Mouse (Mus musculus): ENCODE data around the gene Vac14. TPM values are rescaled to one million over a fixed set of nuclear protein-coding genes. Genes with fewer than 3 reads are reported as not detected.
A peak's percentile ranks its signal among the peaks of the same experiment; 100 is the strongest.

Vac14 gene
- polyA plus RNA-seq, 1 experiment from 2014 or later: 16.1 TPM

DNA sequence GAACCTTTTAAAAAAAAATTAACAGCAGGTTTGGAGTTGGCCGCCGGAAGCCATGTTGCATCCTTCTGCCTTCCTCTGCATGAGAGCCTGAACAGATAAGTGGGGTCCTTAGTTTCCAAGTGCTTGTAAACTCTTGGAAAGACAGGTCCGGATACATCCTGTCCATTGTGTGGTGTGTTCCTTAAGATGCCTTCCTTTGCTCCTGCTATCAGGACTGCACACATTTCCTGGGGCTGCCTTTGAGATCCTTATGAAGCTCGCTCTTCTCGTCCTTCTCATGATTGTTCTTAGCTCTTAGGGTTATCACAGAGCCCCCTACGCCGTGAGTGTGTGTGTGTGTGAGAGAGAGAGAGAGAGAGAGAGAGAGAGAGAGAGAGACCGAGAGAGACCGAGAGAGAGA lies 71.6 kb downstream of the Vac14 start:
- Histone ChIP-seq H3K27me3 (ENCODE audit: insufficient read depth, low read length) (no peaks in the 10 kb centered on the region), H3K9ac (ENCODE audit: low read depth, low read length) (no peak overlapping the region), H3K9me3 (replicated peaks; ENCODE audit: low read length) (no peaks in the 10 kb centered on the region), H3K4me2 (ENCODE audit: low read length) (no peak overlapping the region), H3K4me3 (replicated peaks; ENCODE audit: low read depth, low read length) (no peak overlapping the region), H3K4me1 (replicated peaks; ENCODE audit: insufficient read depth, low read length) (0 out of 2 replicates have a peak, but pooled peaks cover 3% of the 10 kb centered on the region), H3K27ac (peak overlapping the region; percentile 36; the same call in 1 of the 2 replicates), H3K36me3 (ENCODE audit: insufficient read depth, low read length) (no peaks in the 10 kb centered on the region; the same call in 1 of the 2 replicates)
- WGBS: 82% methylated on average over 9 of the region's 9 CpGs
- no peak for ATAC-seq (replicated peaks; ENCODE audit: low FRiP score, low read depth)
- peak; percentile 23 for DNase-seq (ENCODE audit: low spot score)
- TF ChIP-seq CTCF (IDR thresholded peaks at IDR 0.05; ENCODE audit: low read depth): no peak

DNA sequence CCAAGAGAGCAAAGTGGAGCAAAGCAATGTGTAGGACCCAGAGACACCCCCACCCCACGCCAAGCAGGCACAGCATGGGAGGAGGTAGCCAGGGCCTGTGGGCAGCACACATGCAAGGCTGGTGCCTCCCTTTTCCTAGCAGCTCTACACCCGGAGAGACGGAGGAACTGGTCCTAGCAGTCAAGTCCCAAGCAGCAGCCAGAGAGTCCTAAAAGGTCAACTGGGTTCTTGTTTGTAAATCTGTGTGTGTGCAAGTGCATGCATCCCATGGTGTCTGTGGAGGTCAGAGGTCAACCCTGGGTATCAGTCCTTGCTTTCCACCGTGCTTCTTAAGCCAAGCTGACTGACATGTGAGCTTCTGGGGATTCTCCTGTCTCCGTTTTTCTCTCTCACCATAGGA lies 75.8 kb downstream of the Vac14 start:
- no peak overlapping the region for H3K4me2 ChIP-seq (ENCODE audit: low read length)
- no peak overlapping the region for H3K9ac ChIP-seq (ENCODE audit: low read depth, low read length)
- H3K4me1 ChIP-seq (replicated peaks; ENCODE audit: insufficient read depth, low read length): 0 out of 2 replicates have a peak, but pooled peaks cover 3% of the 10 kb centered on the region
- no peaks in the 10 kb centered on the region for H3K27me3 ChIP-seq (ENCODE audit: insufficient read depth, low read length)
- H3K4me3 ChIP-seq (replicated peaks; ENCODE audit: low read depth, low read length): no peak overlapping the region
- ATAC-seq (replicated peaks; ENCODE audit: low FRiP score, low read depth) (no peak), DNase-seq (ENCODE audit: low spot score) (no peak)
- no peak for TF ChIP-seq CTCF (IDR thresholded peaks at IDR 0.05; ENCODE audit: low read depth)
- no peak overlapping the region for H3K27ac ChIP-seq
- no peaks in the 10 kb centered on the region for H3K9me3 ChIP-seq (replicated peaks; ENCODE audit: low read length)
- 72% methylated on average over 5 of the region's 5 CpGs for WGBS
- no peaks in the 10 kb centered on the region for H3K36me3 ChIP-seq (ENCODE audit: insufficient read depth, low read length)

DNA sequence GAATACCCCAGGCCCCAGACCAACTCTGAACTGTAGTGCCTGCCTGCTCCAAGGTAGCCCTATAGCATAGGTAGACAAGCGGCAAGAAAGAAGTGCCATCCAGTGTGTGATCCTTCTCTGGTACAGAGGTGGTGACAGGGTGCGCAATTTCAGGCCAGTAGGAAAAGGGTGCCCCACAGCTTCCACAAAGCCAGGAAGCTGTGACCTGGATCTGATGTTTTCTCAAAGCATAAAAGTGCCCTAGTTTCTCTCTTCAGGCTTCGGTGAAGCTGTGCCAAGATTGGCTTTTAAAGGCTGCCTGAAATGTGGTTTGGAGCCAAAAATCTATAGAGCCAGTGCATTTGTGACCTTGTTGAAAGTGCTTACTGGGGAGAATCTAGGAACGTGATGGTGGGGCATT lies 76.4 kb downstream of the Vac14 start:
- Histone ChIP-seq H3K27me3 (ENCODE audit: insufficient read depth, low read length) (no peaks in the 10 kb centered on the region), H3K27ac (no peak overlapping the region; the same call in 1 of the 2 replicates), H3K4me3 (replicated peaks; ENCODE audit: low read depth, low read length) (no peak overlapping the region), H3K9ac (ENCODE audit: low read depth, low read length) (no peak overlapping the region), H3K36me3 (ENCODE audit: insufficient read depth, low read length) (no peaks in the 10 kb centered on the region), H3K9me3 (replicated peaks; ENCODE audit: low read length) (no peaks in the 10 kb centered on the region), H3K4me2 (ENCODE audit: low read length) (no peak overlapping the region), H3K4me1 (replicated peaks; ENCODE audit: insufficient read depth, low read length) (0 out of 2 replicates have a peak, but pooled peaks cover 3% of the 10 kb centered on the region)
- WGBS: 75% methylated on average over 4 of the region's 4 CpGs
- ATAC-seq (replicated peaks; ENCODE audit: low FRiP score, low read depth) (no peak), DNase-seq (ENCODE audit: low spot score) (no peak)
- TF ChIP-seq CTCF (IDR thresholded peaks at IDR 0.05; ENCODE audit: low read depth): no peak

DNA sequence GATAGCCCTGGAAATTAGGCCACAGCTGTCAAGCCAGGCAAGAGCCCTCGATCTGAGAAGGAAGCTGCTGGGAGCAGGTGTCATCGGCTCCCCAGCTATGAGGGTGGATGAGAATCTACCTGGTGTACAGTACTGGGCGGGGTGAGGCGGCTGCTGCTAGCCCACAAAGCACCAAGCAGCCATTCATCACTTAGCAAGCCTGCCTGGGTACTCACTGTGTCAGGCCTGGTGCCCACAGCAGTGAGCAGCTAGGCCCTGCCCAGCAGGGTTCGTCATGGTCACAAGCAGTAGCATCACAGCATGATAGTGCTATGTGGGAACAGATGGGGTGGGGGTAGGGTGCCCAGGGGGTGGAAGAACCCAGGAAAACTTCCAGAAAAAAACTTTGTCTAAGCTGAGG lies 77.0 kb downstream of the Vac14 start:
- Histone ChIP-seq H3K27ac (0 out of 2 replicates have a peak overlapping the region, but pooled peaks have one; percentile 1), H3K9ac (ENCODE audit: low read depth, low read length) (no peak overlapping the region), H3K27me3 (ENCODE audit: insufficient read depth, low read length) (no peaks in the 10 kb centered on the region), H3K9me3 (replicated peaks; ENCODE audit: low read length) (no peaks in the 10 kb centered on the region), H3K4me3 (replicated peaks; ENCODE audit: low read depth, low read length) (no peak overlapping the region), H3K4me1 (replicated peaks; ENCODE audit: insufficient read depth, low read length) (0 out of 2 replicates have a peak, but pooled peaks cover 3% of the 10 kb centered on the region), H3K4me2 (ENCODE audit: low read length) (no peak overlapping the region), H3K36me3 (ENCODE audit: insufficient read depth, low read length) (no peaks in the 10 kb centered on the region)
- 86% methylated on average over 5 of the region's 5 CpGs for WGBS
- TF ChIP-seq CTCF (IDR thresholded peaks at IDR 0.05; ENCODE audit: low read depth): no peak
- no peak; the same call in 1 of the 2 replicates for ATAC-seq (replicated peaks; ENCODE audit: low FRiP score, low read depth)
- DNase-seq (ENCODE audit: low spot score): no peak

DNA sequence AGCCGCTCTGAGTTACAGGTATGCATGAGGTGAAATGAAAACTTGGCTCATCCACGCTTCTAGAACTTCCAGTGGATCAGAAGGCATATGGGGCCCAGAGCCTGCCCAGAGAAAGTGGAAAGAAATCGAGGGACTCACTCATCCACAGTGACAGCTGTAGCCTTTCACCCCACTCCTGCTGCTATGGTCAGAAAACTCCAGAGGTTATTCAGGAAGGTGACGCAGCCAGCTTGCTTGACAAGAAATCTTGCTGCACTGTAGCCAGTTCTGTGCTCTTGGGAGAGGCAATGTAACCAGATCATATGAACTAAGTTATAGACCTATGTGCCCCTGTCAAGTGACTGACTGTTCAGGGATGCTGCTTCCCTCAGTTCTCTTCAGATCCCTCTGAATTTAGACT lies 77.7 kb downstream of the Vac14 start:
- Histone ChIP-seq H3K9ac (ENCODE audit: low read depth, low read length) (no peak overlapping the region), H3K27ac (no peak overlapping the region), H3K27me3 (ENCODE audit: insufficient read depth, low read length) (no peaks in the 10 kb centered on the region), H3K36me3 (ENCODE audit: insufficient read depth, low read length) (no peaks in the 10 kb centered on the region), H3K4me2 (ENCODE audit: low read length) (no peak overlapping the region), H3K4me3 (replicated peaks; ENCODE audit: low read depth, low read length) (no peak overlapping the region), H3K9me3 (replicated peaks; ENCODE audit: low read length) (no peaks in the 10 kb centered on the region), H3K4me1 (replicated peaks; ENCODE audit: insufficient read depth, low read length) (0 out of 2 replicates have a peak, but pooled peaks cover 3% of the 10 kb centered on the region)
- WGBS: 62% methylated on average over 4 of the region's 4 CpGs
- TF ChIP-seq CTCF (IDR thresholded peaks at IDR 0.05; ENCODE audit: low read depth): no peak
- ATAC-seq (replicated peaks; ENCODE audit: low FRiP score, low read depth) (no peak), DNase-seq (ENCODE audit: low spot score) (no peak)

DNA sequence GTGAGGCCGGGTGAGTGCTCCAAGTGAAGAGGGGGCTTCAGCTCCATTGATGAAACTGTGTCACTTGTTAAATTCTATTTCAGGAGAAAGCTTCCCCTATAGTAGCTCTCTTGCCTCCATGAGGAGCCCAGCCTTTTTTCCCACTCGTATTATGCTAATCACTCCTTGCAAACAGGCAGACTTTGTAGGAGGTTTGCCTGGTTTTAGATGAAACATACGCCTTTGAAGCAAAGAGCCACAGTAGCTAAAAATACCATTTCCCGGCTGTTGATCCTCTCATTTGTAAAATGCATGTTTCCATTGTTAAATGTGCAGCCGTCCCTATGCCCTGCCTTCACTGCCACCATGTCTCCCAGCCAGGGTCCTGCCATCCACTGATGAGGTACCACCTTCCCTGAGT lies 79.2 kb downstream of the Vac14 start:
- H3K27me3 ChIP-seq (ENCODE audit: insufficient read depth, low read length): no peaks in the 10 kb centered on the region
- H3K36me3 ChIP-seq (ENCODE audit: insufficient read depth, low read length): 0 out of 2 replicates have a peak, but pooled peaks cover 2% of the 10 kb centered on the region
- no peak overlapping the region for H3K27ac ChIP-seq
- DNase-seq (ENCODE audit: low spot score) (no peak), ATAC-seq (replicated peaks; ENCODE audit: low FRiP score, low read depth) (no peak)
- peaks cover 3% of the 10 kb centered on the region for H3K4me1 ChIP-seq (replicated peaks; ENCODE audit: insufficient read depth, low read length)
- no peaks in the 10 kb centered on the region for H3K9me3 ChIP-seq (replicated peaks; ENCODE audit: low read length)
- H3K9ac ChIP-seq (ENCODE audit: low read depth, low read length): no peak overlapping the region
- WGBS: 84% methylated on average over 5 of the region's 5 CpGs
- no peak overlapping the region for H3K4me2 ChIP-seq (ENCODE audit: low read length)
- TF ChIP-seq CTCF (IDR thresholded peaks at IDR 0.05; ENCODE audit: low read depth): no peak
- H3K4me3 ChIP-seq (replicated peaks; ENCODE audit: low read depth, low read length): no peak overlapping the region

DNA sequence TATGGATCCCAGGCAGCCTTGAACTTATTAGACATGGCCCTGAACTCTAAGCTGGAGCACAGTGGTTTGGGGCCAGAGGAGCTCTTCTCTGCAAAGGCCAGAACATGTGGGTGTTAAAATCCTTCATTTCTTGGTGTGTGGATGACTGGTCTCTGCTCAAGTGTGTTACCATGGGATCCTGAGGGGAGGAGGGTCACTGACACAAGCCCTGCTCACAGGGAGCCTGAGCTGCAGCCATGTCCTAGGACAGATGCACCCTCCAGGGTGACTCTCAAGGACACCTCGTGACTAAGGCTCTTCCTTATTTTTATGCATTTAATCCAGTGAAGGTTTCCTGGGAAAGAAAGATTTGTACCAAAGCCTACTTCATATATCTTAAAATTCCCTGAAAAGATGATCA lies 79.7 kb downstream of the Vac14 start:
- no peak for TF ChIP-seq CTCF (IDR thresholded peaks at IDR 0.05; ENCODE audit: low read depth)
- H3K27me3 ChIP-seq (ENCODE audit: insufficient read depth, low read length): no peaks in the 10 kb centered on the region
- H3K4me3 ChIP-seq (replicated peaks; ENCODE audit: low read depth, low read length): no peak overlapping the region
- 70% methylated on average over 1 of the region's 1 CpGs for WGBS
- no peaks in the 10 kb centered on the region for H3K9me3 ChIP-seq (replicated peaks; ENCODE audit: low read length)
- no peak for ATAC-seq (replicated peaks; ENCODE audit: low FRiP score, low read depth)
- H3K36me3 ChIP-seq (ENCODE audit: insufficient read depth, low read length): 0 out of 2 replicates have a peak, but pooled peaks cover 2% of the 10 kb centered on the region
- DNase-seq (ENCODE audit: low spot score): no peak
- H3K9ac ChIP-seq (ENCODE audit: low read depth, low read length): no peak overlapping the region
- H3K4me2 ChIP-seq (ENCODE audit: low read length): no peak overlapping the region
- H3K4me1 ChIP-seq (replicated peaks; ENCODE audit: insufficient read depth, low read length): peaks cover 7% of the 10 kb centered on the region
- H3K27ac ChIP-seq: no peak overlapping the region
